Comparison of ENCODE assay signal across 9 mouse cellular contexts in the genomic region with DNA sequence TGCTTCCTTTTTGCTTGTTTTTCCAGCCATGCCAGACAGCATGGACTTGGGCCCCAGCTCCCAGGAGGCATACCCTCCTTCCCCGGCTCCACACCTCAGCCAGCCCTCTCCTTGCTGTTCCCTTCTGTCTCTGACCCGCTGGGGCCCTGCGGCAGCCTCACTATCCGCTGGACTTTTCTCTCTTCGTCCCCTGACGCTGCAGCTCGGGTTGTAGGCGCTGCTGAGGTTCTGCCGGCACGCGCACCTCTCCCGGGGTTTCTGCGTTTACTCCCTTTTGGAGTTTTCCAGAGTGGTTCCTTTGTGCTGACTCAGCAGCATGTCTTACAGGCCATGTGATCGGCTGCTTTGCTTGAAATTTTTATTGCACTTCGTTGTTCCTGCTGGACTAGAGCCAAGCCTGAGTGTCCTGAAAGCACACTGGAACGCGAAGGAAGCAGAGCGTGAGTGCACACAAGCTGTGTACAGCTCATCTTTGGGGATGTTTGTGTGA. TPM values are rescaled to one million over a fixed set of nuclear protein-coding genes. Genes with fewer than 3 reads are reported as not detected.
A peak's percentile ranks its signal among the peaks of the same experiment; 100 is the strongest.
DNase-seq lines count a peak whose midpoint lies in the region; ATAC-seq lines count a peak whose summit lies in the region.
"Had no signal": no experiment of that assay in that cellular context is flagged by ENCODE, and none has a peak within 500 bp of the region (broad histone marks: within the 10 kb centered on the region; RNA-seq: fewer than 3 reads in every experiment).

No protein-coding gene starts in this region.

- peak; percentile 86 to 95 for DNase-seq in adrenal gland, adult (ENCODE audit: inconsistent age in 2 of 2, low spot score in 1 of 2)
- DNase-seq in embryo, embryonic 10 days (ENCODE audit: low spot score) = peak; percentile 56
- DNase-seq in gastrocnemius, postnatal 25 days = peak; percentile 61
- peak; percentile 53 to 77 for DNase-seq in left cerebral cortex, postnatal 10 days (ENCODE audit: extremely low spot score in 1 of 2, low spot score in 2 of 2)
- DNase-seq in right cerebral cortex, postnatal 4 days = peak; percentile 53
- DNase-seq in thymus, postnatal 0 days (ENCODE audit: low spot score) = no peak

- no peaks in the 10 kb centered on the region for H3K27me3 ChIP-seq in intestine, embryonic 15.5 days (replicated peaks)

- peak overlapping the region; percentile 92 for H3K27ac ChIP-seq in intestine, embryonic 15.5 days
- peak overlapping the region; percentile 68 for H3K27ac ChIP-seq in macrophage

- H3K79me2 ChIP-seq in macrophage (ENCODE audit: inconsistent target) = peaks cover 97% of the 10 kb centered on the region

- H3K4me3 ChIP-seq in intestine, embryonic 15.5 days (replicated peaks) = peak overlapping the region; percentile 31
- H3K4me3 ChIP-seq in macrophage (ENCODE audit: inconsistent target) = peak overlapping the region; percentile 0; the same call in 1 of the 2 replicates
- H3K4me3 ChIP-seq: erythroblast, embryonic 14.5 days had no signal

- peaks cover 3% of the 10 kb centered on the region; the same call in 1 of the 2 replicates for H3K36me3 ChIP-seq in intestine, embryonic 15.5 days
- 0 out of 2 replicates have a peak, but pooled peaks cover 3% of the 10 kb centered on the region for H3K36me3 ChIP-seq in macrophage (ENCODE audit: inconsistent target)

- H3K9ac ChIP-seq in intestine, embryonic 15.5 days = peak overlapping the region; percentile 46; the same call in 1 of the 2 replicates

- 6% methylated on average over 18 of the region's 18 CpGs for WGBS in intestine, embryonic 15.5 days
- 38% methylated on average over 18 of the region's 18 CpGs for WGBS in macrophage (ENCODE audit: missing documents)

- ATAC-seq in intestine, embryonic 15.5 days = peak; percentile 89

- H3K9me3 ChIP-seq in intestine, embryonic 15.5 days = no peaks in the 10 kb centered on the region

- peak overlapping the region; percentile 74 for H3K4me2 ChIP-seq in intestine, embryonic 15.5 days (replicated peaks)

- intact Hi-C loops in left cerebral cortex, postnatal 10 days (cut with DNase I) = no loop called here

- peaks cover 19% of the 10 kb centered on the region for H3K4me1 ChIP-seq in intestine, embryonic 15.5 days (replicated peaks)

RNA-seq across cellular contexts. Expression of a gene that starts 8.3 kb away (rescaled TPM):
- 10 to 100 TPM; 21.5 to 22.4 TPM for total RNA-seq in gastrocnemius, postnatal 25 days (2021)
- 49.8 and 55.9 TPM in 2 replicates for polyA plus RNA-seq in intestine, embryonic 15.5 days (2015; fragmentation: Nextera tagmentation; extraction: Ambion mirVana)
- 10 to 100 TPM in 1 of 2 experiments, 1 to 10 TPM in 1; 10.0 to 10.9 TPM for total RNA-seq in left cerebral cortex, postnatal 10 days (2021)
- total RNA-seq in macrophage (2018; cell fraction: chromatin; rRNA removed) = 100 to 1,000 TPM in 4 of 26 experiments, 10 to 100 TPM in 22; 41.9 to 208 (median 75.3) TPM
- 100 to 1,000 TPM in 12 of 26 experiments, 10 to 100 TPM in 14; 50.3 to 124 (median 79.9) TPM for total RNA-seq in macrophage (2018; cell fraction: cytosol; rRNA removed)
- total RNA-seq in macrophage (2018; cell fraction: nucleus; rRNA removed) = 10 to 100 TPM; 41.7 to 89.2 (median 65.9) TPM
- 68.0 to 101 TPM (median 94.1 TPM) in 3 replicates for polyA plus RNA-seq in macrophage (2018)
- polyA plus RNA-seq in thymus, postnatal 0 days (2015; fragmentation: Nextera tagmentation; extraction: Ambion mirVana) = 15.4 and 15.9 TPM in 2 replicates
